Mouse (Mus musculus): ENCODE data around the gene AC134908.4. TPM values are rescaled to one million over a fixed set of nuclear protein-coding genes. Genes with fewer than 3 reads are reported as not detected.
A peak's percentile ranks its signal among the peaks of the same experiment; 100 is the strongest.

Gene AC134908.4
- polyA plus RNA-seq, 1 experiment from 2014 or later = 0.56 TPM

DNA sequence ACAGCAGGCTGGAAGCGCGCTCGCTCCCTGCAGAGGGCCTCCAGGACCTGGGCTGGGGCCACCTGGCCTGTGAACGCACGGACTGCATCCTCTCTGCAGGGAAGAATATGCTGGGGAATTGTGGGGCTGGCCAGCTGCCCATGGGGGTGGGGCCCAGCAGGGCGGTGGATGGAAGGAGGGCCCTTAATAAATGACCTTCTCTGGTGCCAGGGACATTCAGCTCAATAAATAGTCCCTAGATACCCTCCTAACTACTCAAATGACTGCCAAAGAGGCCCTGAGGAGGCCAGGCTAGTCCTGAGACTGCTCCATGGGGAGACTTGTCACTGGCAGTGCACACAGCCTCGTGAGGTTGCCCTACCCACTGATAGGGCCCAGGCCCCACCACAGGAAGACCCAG lies 12.4 kb downstream of the AC134908.4 start:
- ATAC-seq (ENCODE audit: insufficient number of reproducible peaks, low FRiP score, low TSS enrichment, low read depth) = no peak
- WGBS = 79% methylated on average over 7 of the region's 7 CpGs
- H3K4me2 ChIP-seq = no peak overlapping the region
- H3K27me3 ChIP-seq = no peaks in the 10 kb centered on the region
- H3K4me1 ChIP-seq = peaks cover 29% of the 10 kb centered on the region
- no peak overlapping the region for H3K4me3 ChIP-seq
- no peak overlapping the region for H3K9ac ChIP-seq
- H3K9me3 ChIP-seq = no peaks in the 10 kb centered on the region
- H3K36me3 ChIP-seq = peaks cover 65% of the 10 kb centered on the region
- H3K27ac ChIP-seq = no peak overlapping the region

DNA sequence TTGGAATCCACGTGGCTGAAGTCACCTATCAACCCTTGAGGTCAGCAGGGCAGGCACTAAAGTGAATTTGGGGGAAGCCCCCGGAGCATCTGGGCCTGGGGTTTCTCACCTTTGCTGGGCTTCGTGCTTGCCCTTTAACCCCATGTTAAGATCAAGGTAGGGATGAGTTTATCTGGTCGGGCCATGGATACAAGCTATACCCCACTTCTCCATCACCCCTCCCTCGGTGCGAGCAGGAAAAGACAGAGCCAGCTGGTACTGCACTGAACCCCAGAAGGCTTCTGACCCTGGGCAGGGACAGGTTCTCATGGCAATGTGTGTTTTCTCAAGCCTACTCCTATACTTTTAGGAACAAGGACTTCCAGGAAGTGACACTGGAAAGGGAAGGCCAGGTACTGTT lies 14.1 kb downstream of the AC134908.4 start:
- Histone ChIP-seq H3K27ac (no peak overlapping the region), H3K9me3 (no peaks in the 10 kb centered on the region), H3K4me1 (peaks cover 29% of the 10 kb centered on the region), H3K4me3 (no peak overlapping the region), H3K9ac (no peak overlapping the region), H3K36me3 (peaks cover 70% of the 10 kb centered on the region), H3K4me2 (no peak overlapping the region), H3K27me3 (no peaks in the 10 kb centered on the region)
- ATAC-seq (ENCODE audit: insufficient number of reproducible peaks, low FRiP score, low TSS enrichment, low read depth) = no peak
- WGBS = 73% methylated on average over 6 of the region's 6 CpGs

DNA sequence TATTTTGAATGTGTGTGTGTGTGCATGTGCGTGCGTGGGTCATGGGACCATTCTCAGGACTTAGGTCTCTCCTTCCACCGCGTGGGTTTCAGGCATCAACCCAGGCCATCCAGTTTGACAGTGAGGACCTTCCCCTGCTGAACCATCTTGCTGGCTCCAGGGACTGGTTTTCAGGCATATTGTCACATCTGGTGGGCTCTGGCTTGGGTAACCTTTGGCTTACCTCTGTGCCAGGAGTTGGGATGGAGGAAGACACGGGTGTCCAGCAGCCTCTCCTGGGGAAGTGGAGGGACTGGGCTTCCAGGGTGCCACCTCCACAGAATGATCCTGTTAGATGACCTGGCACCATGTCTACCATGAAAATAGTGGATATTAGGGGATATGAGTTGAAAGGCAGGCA lies 17.5 kb downstream of the AC134908.4 start:
- ATAC-seq (ENCODE audit: insufficient number of reproducible peaks, low FRiP score, low TSS enrichment, low read depth) = no peak
- H3K4me1 ChIP-seq = peaks cover 15% of the 10 kb centered on the region
- H3K36me3 ChIP-seq = peaks cover 59% of the 10 kb centered on the region
- WGBS = 91% methylated on average over 5 of the region's 5 CpGs
- H3K27ac ChIP-seq = no peak overlapping the region
- no peaks in the 10 kb centered on the region for H3K9me3 ChIP-seq
- no peaks in the 10 kb centered on the region for H3K27me3 ChIP-seq
- H3K4me3 ChIP-seq = no peak overlapping the region
- H3K4me2 ChIP-seq = no peak overlapping the region
- no peak overlapping the region for H3K9ac ChIP-seq

DNA sequence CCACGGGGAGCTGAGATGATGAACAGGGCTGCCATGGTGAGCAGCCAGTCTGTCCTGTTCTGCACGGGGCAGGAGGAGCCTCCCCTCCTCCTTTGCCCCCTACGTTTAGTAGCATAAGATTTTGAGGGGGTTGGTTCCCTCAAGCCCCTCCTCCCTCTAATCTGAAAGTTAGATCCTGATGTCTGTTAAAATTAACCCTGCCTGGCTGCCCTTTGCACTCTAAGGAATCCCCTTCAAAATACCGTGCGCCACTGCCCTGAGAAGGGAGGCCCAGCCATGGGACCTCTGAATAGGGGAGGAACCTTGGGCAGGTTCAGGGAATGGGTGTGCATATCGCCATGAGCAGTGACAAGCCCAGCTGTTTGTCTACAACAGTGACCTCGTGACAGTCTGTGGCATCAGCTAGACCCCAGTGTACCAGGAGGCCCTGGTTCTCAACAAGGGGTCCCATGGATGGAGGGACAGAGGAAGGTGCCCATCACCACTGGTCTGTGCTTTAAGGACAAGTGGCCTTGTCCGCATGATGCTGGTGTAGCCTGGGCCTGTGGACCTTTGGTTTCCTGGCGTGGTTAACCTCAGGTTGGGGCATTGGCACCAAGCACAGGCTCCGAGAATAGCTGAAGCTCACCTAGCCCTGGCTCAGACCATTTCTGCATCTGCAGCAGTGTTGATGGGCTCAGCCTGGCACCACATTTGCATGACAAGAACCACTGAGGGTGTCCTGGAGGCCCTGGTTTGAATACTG lies 20.0 kb downstream of the AC134908.4 start:
- no peak overlapping the region for H3K27ac ChIP-seq
- WGBS = 80% methylated on average over 10 of the region's 10 CpGs
- peaks cover 12% of the 10 kb centered on the region for H3K4me1 ChIP-seq
- H3K4me2 ChIP-seq = no peak overlapping the region
- no peak overlapping the region for H3K4me3 ChIP-seq
- H3K36me3 ChIP-seq = peaks cover 34% of the 10 kb centered on the region
- H3K9me3 ChIP-seq = no peaks in the 10 kb centered on the region
- H3K27me3 ChIP-seq = no peaks in the 10 kb centered on the region; the same call in 1 of the 2 replicates
- ATAC-seq (ENCODE audit: insufficient number of reproducible peaks, low FRiP score, low TSS enrichment, low read depth) = no peak
- no peak overlapping the region for H3K9ac ChIP-seq

DNA sequence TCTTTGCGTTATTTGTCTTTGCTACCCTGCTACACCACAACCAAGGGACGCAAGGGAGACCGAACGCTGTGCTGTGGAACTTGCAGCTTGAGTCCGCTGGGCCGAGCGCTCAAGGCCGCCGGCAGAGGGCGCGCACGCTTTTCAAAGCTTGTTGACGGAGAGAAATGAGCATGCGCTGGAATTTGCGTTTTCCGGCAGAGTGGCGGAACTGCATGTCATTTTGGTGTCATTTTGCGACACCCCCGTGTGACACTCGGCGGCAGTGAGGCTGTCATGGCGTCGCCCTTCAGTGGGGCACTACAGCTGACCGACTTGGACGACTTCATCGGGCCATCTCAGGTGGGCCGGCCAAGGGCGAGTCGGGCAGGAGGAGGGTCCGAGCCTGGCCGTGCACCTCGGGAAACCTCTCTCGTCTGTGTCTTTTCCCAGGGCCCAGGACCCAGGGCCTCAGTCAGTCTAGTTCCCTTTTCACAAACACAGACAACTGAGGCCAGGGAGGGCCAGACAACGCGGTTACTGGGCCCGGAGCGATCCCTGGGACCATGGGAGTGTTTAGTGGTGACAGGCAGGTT lies 21.8 kb downstream of the AC134908.4 start, which contains the start of gene Narfl:
Narfl (plus strand) TSS at position 228 of the 572 bp plus-strand sequence.
- Histone ChIP-seq H3K27ac (no peak within 1 kb of the TSS), H3K4me3 (peak within 1 kb of the TSS; percentile 74), H3K9ac (peak within 1 kb of the TSS; percentile 80), H3K9me3 (no peaks in the 10 kb centered on the region), H3K4me2 (peak within 1 kb of the TSS; percentile 58), H3K4me1 (peaks cover 12% of the 10 kb centered on the region), H3K27me3 (no peaks in the 10 kb centered on the region; the same call in 1 of the 2 replicates), H3K36me3 (peaks cover 16% of the 10 kb centered on the region)
- peak; percentile 72 for ATAC-seq (ENCODE audit: insufficient number of reproducible peaks, low FRiP score, low TSS enrichment, low read depth)
- WGBS = under 1% methylated on average over 37 of the region's 37 CpGs

DNA sequence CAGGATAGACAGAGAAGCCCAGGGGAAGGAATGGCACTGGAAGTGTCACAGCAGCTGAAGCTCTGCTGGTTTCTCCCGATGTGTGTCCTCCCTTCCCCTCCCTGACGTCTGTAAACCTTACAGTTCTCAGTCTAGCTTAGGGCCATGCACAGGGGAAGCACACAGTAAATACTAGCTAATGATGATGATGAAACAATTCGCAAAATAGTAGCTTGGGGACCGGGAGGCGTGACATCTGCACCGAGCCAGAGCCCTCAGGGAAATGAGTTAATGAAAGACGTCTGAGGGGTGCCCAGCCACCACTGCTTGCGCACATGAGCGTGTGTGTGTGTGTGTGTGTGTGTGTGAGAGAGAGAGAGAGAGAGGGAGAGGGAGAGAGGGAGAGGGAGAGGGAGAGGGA lies 26.1 kb downstream of the AC134908.4 start:
- ATAC-seq (ENCODE audit: insufficient number of reproducible peaks, low FRiP score, low TSS enrichment, low read depth) = no peak
- Histone ChIP-seq H3K4me2 (no peak overlapping the region), H3K27ac (no peak overlapping the region), H3K4me1 (peaks cover 4% of the 10 kb centered on the region), H3K9me3 (no peaks in the 10 kb centered on the region), H3K27me3 (peaks cover 4% of the 10 kb centered on the region), H3K9ac (no peak overlapping the region), H3K4me3 (no peak overlapping the region), H3K36me3 (no peaks in the 10 kb centered on the region)
- WGBS = 29% methylated on average over 9 of the region's 9 CpGs

DNA sequence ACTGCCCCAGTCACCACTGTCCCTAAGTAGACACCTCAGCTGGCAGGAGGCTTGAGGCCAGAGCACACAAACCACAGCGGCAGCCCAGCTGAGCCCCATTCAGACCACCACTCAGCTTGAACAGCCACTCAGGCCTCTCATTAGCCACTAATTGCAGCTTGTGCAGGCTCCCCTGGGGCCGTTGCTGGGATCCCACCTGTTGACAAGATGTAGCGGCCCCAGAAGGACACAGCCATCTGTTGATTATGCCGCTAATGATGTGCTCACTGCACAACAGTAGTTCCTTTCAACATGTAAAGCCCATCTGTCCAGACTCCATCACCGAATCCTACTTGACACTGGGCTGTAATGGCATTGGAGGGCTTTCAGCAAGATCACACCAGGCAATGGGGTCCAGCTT lies 29.6 kb downstream of the AC134908.4 start:
- Histone ChIP-seq H3K27me3 (peaks cover 4% of the 10 kb centered on the region; the same call in 1 of the 2 replicates), H3K36me3 (no peaks in the 10 kb centered on the region), H3K27ac (no peak overlapping the region), H3K4me2 (no peak overlapping the region), H3K9me3 (no peaks in the 10 kb centered on the region), H3K4me3 (no peak overlapping the region), H3K4me1 (no peaks in the 10 kb centered on the region), H3K9ac (no peak overlapping the region)
- no peak for ATAC-seq (ENCODE audit: insufficient number of reproducible peaks, low FRiP score, low TSS enrichment, low read depth)
- WGBS = 15% methylated on average over 5 of the region's 5 CpGs

DNA sequence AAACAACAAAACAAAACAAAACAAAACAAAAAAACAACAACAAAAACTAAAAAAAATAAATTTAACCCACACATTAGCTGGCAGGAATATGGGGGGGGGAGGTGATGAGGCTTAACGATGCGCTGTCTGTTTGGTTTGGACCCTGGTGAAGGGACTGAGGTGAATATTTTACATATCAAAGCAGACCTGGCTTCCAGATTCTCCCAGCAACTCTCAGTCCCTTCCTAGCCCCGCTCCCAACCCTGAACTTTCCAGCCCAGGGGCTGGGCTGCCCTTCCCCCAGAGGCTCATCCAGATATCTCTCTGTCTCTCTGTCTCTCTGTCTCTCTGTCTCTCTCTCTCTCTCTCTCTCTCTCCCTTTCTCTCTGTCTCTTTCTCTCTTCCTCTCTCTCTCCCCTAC lies 32.9 kb downstream of the AC134908.4 start:
- 45% methylated on average over 3 of the region's 3 CpGs for WGBS
- ATAC-seq (ENCODE audit: insufficient number of reproducible peaks, low FRiP score, low TSS enrichment, low read depth) = no peak
- no peaks in the 10 kb centered on the region for H3K9me3 ChIP-seq

DNA sequence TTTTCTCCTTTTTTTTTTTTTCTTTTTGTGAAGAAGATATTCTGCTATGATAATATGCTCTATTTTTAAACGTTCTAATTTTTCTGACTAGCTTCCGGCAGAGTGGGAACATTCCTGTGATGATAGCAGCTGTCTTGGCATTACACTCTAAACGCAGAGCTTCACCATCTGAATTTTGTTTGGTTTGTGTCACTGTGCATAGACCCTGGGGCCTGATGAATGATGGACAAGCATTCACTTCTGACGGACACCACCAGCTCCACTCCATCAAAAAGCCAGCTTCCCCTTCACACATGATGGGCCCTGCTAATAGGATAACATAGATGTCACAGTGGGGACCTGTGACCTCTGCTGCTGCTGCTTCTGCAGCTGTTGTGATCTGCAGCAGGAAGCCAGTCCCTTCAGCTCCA lies 33.9 kb downstream of the AC134908.4 start:
- no peaks in the 10 kb centered on the region for H3K9me3 ChIP-seq
- H3K9ac ChIP-seq = no peak overlapping the region
- ATAC-seq (ENCODE audit: insufficient number of reproducible peaks, low FRiP score, low TSS enrichment, low read depth) = no peak
- WGBS = 58% methylated on average over 4 of the region's 4 CpGs
- H3K36me3 ChIP-seq = no peaks in the 10 kb centered on the region
- H3K4me3 ChIP-seq = no peak overlapping the region
- H3K4me2 ChIP-seq = no peak overlapping the region
- H3K4me1 ChIP-seq = no peaks in the 10 kb centered on the region
- H3K27me3 ChIP-seq = no peaks in the 10 kb centered on the region
- no peak overlapping the region for H3K27ac ChIP-seq

More for the DNA sequence above, 32.9 kb downstream of the AC134908.4 start:
- Histone ChIP-seq H3K27ac (no peak overlapping the region), H3K4me1 (no peaks in the 10 kb centered on the region), H3K36me3 (no peaks in the 10 kb centered on the region), H3K27me3 (peaks cover 1% of the 10 kb centered on the region; the same call in 1 of the 2 replicates), H3K4me2 (no peak overlapping the region), H3K4me3 (no peak overlapping the region), H3K9ac (no peak overlapping the region)

DNA sequence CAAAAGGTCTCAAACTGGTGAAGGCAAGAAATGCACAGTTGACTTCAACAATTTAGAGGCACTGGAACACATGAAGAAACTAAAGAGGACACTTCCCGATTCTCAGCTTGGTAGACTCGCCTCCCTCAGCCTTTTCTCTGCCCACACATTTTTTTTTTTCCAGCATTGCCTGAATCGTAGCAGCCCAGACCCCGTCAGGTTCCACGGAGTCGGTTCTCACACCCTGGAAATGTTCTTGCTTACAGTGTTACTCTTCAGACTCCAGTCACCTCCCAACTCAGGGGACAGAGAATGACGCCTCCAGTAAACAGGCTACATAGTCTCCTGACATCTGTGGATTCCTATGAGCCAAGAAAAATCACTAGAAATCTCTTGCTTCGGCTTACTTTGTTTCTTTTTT lies 35.3 kb downstream of the AC134908.4 start:
- Histone ChIP-seq H3K36me3 (no peaks in the 10 kb centered on the region), H3K4me3 (no peak overlapping the region), H3K4me2 (no peak overlapping the region), H3K27ac (no peak overlapping the region), H3K9me3 (no peaks in the 10 kb centered on the region), H3K27me3 (no peaks in the 10 kb centered on the region), H3K9ac (no peak overlapping the region), H3K4me1 (no peaks in the 10 kb centered on the region; the same call in 1 of the 2 replicates)
- ATAC-seq (ENCODE audit: insufficient number of reproducible peaks, low FRiP score, low TSS enrichment, low read depth) = no peak
- 73% methylated on average over 8 of the region's 8 CpGs for WGBS

DNA sequence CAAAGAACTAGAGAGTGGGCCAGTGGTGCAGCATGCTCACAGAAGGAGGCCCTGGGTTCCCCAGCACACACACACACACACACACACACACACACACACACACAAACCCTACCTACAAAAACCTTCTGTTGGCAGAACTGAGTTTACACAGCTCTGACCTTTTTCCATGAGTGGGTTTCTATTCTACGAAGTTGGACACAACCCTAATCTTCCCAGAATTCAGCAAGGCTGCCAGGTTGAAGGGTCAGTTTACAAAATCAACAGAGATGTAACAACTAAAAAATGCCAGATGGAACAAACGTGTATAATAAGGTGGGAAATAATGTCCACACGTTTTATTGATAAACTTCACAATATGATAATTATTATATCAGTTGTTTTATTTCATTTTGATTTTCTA lies 37.8 kb downstream of the AC134908.4 start:
- Histone ChIP-seq H3K4me3 (no peak overlapping the region), H3K36me3 (no peaks in the 10 kb centered on the region), H3K27me3 (no peaks in the 10 kb centered on the region), H3K9me3 (no peaks in the 10 kb centered on the region), H3K4me1 (no peaks in the 10 kb centered on the region; the same call in 1 of the 2 replicates), H3K9ac (no peak overlapping the region), H3K4me2 (no peak overlapping the region), H3K27ac (no peak overlapping the region)
- no peak for ATAC-seq (ENCODE audit: insufficient number of reproducible peaks, low FRiP score, low TSS enrichment, low read depth)
- 55% methylated on average over 3 of the region's 3 CpGs for WGBS

DNA sequence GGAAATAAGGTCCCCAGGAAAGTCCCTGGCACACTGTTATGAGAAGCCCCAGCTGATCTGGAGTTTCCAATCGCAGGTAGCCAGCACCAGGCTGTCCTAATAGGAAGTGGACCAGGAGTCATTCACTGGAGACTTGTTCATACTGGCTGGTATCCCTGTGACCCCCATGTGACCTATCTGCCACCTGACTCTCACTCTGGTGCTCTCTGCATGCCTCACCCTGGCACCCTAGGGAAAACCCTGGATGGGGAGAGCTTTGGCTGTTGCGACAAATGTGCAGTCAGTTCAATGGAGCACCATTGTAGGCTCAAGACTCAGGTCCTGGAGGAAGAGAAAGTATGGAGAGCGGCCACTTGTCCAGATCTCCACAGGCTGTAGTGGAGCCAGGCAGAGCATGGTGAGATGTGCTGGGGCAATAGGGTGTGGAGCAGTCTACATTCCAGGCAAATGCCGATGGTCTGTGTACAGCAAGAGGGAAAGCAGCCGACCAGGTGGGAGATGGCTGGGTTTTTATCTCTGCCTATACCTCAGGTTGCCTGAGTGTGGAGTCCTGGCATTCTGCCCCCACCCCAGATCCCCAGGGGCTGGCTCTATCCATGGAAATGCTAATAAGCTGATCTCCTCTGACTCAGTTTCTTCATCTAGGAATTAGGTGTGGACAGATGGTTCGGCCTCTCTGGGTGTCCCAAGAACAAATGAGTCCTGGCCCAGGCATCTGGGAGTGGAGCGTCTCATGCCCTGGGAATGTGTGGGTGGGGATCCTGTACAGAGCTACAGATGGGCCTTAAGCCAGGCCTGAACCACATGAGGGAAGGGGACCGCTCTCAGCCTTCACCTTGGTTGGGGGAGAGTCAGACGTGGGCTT lies 38.8 kb downstream of the AC134908.4 start:
- WGBS = 70% methylated on average over 9 of the region's 9 CpGs
- H3K27me3 ChIP-seq = no peaks in the 10 kb centered on the region
- no peak overlapping the region for H3K27ac ChIP-seq
- H3K4me2 ChIP-seq = no peak overlapping the region
- no peak overlapping the region for H3K4me3 ChIP-seq
- H3K4me1 ChIP-seq = no peaks in the 10 kb centered on the region; the same call in 1 of the 2 replicates
- no peaks in the 10 kb centered on the region for H3K9me3 ChIP-seq
- no peak overlapping the region for H3K9ac ChIP-seq
- no peaks in the 10 kb centered on the region for H3K36me3 ChIP-seq
- no peak for ATAC-seq (ENCODE audit: insufficient number of reproducible peaks, low FRiP score, low TSS enrichment, low read depth)

All from limb, embryonic 15.5 days (tissue).